Mouse (Mus musculus) urinary bladder, adult 18-20 months (tissue): ENCODE measurements around the gene Ccdc65.

ENCODE experiments used
- DNase-seq, 2 experiments: peaks; one replicate each; pipeline ENCODE4 v3.0.0; 2022; ENCODE audit warnings: low spot score in 2 of 2, mixed read lengths in 2 of 2

Gene Ccdc65

DNA sequence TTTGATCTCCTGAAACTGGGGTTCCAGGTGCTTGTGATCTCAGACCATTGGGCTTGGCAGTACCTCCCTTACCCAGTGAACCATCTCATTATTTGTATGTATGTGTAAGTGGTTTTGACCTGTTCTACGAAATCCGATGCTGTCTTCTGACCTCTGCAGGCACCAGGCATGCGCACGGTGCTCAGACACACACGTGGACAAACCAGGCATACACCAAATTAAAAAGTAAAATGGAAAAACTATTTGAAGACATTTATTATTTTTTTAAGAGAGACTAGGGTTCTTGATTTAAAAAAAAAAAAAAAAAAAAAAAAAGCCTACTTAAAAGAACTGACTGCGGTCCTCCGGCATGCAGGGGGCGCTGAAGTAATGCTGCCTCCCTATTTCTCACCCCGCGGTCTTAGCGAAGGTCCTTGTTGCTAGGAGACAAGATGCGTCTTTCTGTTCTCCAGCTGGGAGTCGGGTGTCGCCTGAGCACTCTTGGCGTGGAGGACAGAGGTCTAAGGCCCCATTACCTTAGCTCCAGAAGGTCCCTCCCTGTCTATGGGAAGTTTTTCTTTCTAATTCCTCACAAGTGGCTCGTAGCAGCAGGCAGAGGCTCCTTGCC, at the start of gene Ccdc65:
Gene Ccdc65 (plus strand): TSS at position 442 of the 607 bp plus-strand sequence.
- DNase-seq, result peak; percentile 76 to 78

DNA sequence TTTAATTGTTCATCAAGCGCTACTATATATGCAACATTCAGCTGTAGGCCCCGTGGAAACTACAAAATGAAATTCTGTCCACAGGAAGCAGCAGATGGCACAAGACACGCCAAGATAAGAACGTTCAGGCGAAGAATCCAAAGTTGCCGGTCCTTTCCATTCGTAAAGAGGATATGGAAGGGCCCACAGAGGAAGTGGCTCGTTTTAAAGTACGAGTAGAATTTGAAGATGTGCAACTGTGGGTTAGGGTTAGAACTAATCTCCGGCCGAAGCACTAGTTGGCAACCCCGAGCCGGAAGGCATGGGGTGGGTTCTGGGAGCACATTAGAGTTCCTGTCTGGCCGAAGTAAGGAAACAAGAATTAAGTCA, 45.8 kb upstream of the Ccdc65 start:
- no peak for DNase-seq

DNA sequence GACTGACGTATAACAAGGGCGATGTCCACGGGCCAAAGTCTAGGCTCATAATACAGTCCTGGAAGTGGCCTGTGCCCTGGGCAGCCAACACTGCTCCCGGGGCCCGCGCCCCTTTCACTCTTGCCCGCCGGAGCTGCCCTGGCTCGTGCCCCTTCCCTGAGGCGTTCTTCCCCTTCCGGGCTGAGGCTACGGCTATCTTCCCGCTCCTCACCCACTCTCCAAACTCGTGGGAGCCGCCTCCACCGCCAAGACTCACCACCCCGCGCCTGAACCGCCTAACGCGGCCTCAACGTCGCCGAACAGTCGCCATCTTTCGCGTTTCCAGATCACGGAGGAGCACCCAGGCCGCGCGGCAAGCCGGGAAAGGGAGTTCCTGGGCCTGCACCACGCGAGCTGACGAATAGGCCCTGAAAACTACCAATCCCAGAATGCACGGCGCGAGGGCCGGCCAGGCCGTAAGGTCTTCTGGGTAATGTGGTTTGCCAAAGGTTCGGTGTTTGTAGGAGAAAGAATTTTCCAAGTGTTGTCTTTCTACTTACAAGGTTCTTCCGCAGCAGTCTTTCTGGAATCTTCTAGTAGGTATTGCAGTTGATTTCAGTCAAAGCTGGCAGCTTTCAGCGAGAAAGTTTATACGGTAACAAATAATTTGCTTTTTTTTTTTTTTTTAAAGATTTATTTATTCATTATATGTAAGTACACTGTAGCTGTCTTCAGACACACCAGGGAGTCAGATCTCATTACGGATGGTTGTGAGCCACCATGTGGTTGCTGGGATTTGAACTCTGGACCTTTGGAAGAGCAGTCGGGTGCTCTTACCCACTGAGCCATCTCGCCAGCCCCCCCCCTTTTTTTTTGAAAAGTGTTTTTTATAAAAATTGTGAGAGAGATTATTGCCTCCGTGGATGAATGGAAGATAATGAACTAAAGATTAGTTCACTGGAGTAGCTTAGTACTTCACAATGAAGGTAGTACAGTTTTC, 45.2 kb upstream of the Ccdc65 start, which contains the start of gene Ddx23:
Gene Ddx23 (minus strand): TSS at position 328 of the 979 bp plus-strand sequence.
- peak; percentile 90 to 95 for DNase-seq

GRCm38 (mm10) chr15:98664042-98664907, 43.7 kb upstream of the Ccdc65 start:
- no peak for DNase-seq

DNA sequence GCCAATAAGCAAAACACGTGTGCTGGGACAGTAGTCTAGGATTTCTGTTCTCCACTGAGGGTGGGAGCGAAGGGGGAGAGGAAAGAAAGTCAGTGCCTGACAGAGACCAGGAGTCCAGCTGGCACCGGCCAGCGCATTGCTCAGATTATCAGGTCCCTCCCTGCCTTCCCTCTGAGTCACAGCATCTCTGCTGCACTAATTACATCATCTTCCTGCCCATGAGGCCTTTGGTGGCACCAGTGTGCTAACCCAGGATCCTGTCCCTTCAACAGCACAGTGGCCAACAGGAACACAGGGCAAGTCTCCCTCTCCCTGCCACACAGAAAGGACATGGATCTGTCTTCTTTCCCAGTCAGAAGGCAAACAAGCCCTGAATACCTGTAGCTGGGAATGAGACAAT, 35.4 kb upstream of the Ccdc65 start:
- no peak for DNase-seq

GRCm38 (mm10) chr15:98673732-98674131, 34.3 kb upstream of the Ccdc65 start:
- no peak for DNase-seq

DNA sequence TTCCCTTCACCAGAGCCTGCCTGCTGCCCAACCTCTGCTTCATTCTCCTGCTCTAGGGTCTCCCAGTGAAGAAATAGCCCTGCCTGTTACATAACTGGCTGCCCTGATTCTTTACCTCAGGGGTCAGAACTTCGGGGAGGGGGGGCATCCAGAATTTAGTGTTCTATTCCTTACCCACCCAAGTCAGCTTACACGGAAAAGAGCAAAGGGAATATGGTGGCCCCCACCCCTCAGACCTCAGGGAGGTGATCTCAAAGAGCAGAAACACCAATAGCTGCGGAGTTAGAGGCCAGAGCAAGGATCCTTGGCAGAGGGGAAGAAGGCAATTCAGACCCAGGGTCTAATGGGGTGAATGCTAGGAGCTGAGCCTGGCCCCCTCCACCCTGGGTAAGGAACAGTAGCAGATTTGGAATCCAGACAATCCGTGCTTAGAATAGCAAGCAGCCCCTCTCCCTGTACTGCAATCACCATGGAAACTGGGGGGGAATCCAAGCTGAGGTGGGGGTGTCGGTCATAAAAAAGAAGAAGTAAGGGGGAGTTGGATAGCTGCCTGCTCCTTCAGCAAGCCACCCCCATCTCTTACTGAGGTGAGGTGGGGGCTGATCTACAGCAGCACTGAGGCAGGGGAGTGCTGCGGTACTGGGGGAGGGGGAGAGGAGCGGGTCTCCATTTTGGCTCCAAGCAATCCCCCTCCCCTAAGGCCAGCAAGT, 33.6 kb upstream of the Ccdc65 start:
- no peak for DNase-seq

- DNase-seq, result no peak
Measured at GRCm38 (mm10) chr15:98674994-98675545, 32.9 kb upstream of the Ccdc65 start.

DNA sequence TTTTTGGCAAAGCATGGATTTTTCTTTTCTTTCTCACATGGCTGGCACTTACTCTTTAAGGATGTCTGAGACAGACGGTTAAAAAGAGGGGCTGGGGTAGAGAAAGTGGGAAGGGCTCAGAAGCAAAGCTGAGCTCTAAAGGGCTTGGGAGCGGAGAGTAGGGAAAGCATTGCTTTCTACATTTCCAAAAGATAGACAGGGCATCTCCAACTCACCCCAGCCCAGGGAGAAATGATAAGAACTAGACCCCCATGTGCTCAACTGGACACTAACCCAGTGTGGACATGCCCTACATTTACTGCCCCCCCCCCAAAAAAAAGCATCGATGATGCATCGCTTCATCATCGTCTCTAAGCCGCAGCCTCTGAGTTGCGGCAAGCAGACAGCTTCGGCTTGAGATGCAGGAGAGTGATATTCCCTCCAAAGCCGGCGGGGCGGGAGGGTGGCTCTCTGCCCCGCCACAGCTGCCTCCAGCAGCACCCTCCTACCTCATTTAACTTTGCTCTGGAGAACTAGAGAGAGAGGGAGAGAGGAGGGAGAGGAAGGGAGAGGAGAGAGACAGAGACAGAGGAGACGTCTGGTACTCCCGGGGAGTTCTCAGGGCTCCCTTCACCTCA, 32.3 kb upstream of the Ccdc65 start:
- no peak for DNase-seq

GRCm38 (mm10) chr15:98676471-98676870, 31.5 kb upstream of the Ccdc65 start:
- no peak for DNase-seq

DNA sequence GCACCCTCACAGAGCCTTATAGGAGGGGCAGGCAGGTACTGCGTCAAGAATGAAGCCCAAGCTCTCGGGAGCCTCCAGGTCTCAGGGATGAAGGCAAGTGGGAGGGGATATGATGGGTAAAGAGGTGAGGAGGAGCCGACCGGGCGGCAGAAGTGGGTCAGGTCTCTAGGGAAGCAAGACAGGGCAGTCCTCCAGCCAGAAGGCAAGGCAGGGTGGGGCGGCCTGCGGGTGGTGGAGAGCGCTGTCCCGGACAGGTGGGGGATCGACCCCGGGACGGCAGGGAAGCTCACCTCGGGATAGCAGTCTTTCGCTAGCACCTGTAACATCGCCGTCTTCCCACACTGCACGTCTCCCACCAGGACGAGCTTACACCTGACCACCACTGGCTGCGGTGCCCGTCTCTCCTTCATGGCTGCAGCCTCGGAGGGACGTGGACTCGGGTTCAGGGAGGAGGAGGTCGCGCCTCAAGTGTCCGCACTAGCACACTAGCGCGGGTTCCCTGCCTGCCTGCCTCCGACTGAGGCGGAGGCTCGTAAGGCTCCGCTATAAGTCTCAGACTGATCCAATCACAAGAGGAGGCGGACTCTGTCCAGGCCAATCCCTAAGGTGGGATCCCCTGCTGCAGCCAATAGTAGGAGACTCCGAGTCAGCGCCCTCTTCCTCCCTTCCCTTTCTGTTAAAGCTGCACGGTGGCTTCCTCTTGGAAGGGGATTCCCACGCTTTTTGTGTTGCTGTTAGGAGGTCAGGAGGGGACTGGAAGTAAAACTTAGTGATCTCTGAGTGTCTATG, 30.9 kb upstream of the Ccdc65 start, which contains the start of gene Rnd1:
Gene Rnd1 (minus strand): TSS at position 522 of the 789 bp plus-strand sequence.
- peak; percentile 68 for DNase-seq

DNA sequence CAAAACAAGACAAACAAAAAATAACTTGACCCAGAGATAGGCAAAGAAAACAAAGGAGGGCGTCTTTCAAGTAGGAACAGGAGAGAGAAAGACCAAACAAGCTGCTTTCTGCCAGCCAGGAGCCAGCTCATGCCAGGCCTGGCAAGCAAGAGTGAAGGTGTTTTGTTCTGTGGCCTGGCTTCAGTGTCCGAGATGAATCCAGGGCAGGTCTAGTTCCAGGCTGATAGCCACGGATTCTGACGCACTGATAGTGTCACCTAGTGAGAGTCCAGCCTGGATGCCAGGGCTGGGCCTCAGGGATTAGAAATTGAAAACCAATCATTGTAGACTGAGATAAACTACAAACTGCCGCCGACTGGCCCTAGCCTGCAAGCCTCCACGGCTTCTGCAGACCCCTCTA, 30.0 kb upstream of the Ccdc65 start:
- no peak for DNase-seq

DNA sequence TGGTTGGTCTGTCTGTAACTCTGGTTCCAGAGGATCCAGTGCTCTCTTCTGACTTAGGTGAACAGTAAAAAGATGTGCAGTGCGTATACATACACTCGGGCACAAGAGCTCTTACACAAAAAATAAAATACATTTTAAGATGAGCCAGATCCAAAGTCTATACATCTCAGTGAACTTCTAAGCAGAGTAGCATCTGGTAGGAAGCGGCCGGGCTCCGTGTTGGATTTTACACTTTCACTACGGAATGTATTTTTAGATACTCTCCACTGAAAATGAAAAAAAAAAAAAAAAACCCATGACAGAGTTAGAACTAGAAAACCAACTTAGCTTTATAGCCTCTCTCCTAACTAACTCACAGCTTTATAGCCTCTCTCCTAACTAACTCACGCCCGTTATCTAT, 27.3 kb upstream of the Ccdc65 start:
- no peak for DNase-seq

DNA sequence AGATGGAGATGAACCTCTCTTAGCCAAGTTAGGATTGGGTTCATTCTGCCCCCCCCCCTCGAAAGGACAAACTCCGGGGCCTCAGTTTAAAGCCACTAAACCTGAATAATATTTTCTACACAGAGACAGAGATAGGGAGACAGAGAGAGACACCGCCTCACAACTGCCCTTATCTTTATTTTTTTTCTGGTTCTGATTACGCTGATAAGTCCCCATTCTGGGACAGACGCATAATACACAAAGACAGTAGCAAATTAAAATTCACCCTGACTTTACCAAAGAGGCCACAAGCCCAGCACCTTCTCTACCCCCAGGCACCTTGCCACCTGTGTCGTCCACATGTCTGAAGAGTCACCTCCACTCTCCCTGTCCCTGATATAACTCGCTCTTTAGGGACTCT, 26.4 kb upstream of the Ccdc65 start:
- no peak for DNase-seq

DNA sequence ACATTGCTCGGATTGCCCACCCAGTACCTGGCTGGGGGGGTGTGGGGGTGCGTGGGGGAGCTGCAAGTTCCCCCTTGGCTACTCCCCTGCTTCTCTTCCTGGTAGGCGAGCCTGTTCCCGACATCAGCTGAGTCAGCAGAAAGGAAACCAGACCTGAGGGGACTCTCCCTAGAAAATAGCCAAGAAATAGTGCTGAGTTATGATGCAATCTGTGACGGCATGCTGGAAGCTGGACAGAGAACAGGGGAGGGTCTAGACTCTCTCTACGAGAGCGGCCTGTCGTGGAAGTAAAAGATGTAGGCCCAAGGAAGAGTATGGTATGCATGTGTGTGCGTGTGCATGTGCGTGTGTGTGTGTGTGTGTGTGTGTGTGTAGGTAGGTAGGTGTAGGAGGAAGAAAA, 24.8 kb upstream of the Ccdc65 start:
- DNase-seq, result no peak

- DNase-seq, result no peak
Measured at GRCm38 (mm10) chr15:98683746-98684145, 24.3 kb upstream of the Ccdc65 start.

DNA sequence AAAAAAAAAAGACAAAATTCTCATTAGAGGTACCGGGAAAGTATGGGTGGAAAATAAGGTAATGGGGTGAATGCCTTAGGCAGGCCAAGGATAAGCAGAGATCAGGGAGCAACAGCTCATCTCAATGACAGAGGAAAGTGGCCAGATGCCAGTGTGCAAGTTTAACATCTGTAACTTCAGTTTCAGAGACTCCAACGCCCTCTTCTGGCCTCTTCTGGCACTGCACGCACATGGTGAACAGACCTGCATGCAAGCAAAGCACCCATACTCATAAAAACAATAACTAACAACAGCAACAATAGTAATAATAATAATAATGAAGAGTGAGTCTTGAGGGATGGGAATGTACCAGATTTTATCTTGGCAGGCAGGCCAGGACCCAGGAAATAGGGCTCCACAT, 22.1 kb upstream of the Ccdc65 start:
- no peak for DNase-seq

GRCm38 (mm10) chr15:98689682-98690081, 18.3 kb upstream of the Ccdc65 start:
- no peak for DNase-seq

- no peak for DNase-seq
Measured at GRCm38 (mm10) chr15:98691486-98692147, 16.4 kb upstream of the Ccdc65 start.
